Mouse (Mus musculus) limb, embryonic 10.5 days (tissue): ENCODE measurements around the gene Lce1c. TPM values are rescaled to one million over a fixed set of nuclear protein-coding genes. Genes with fewer than 3 reads are reported as not detected.
"Not testable (repeated sequence)": the region's sequence is repeated elsewhere in the genome, so short reads cannot be mapped to it uniquely, and the experiment has no call there.

ENCODE experiments used
- DNase-seq: peaks from one replicate; pipeline ENCODE4 v3.0.0-alpha.2; 2017; ENCODE audit warnings: low spot score
- H3K27ac ChIP-seq: fragments of 300-500 bp; sonication (generic); 2 replicates; pipeline ENCODE4 v1.5.1; 2016; ENCODE audit warnings: mild to moderate bottlenecking
- H3K27me3 ChIP-seq: fragments of 300-500 bp; sonication (generic); 2 replicates; pipeline ENCODE4 v1.6.1; 2016; ENCODE audit warnings: low read depth, mild to moderate bottlenecking; ENCODE audit not compliant: poor library complexity, severe bottlenecking
- H3K36me3 ChIP-seq: fragments of 300-500 bp; sonication (generic); 2 replicates; pipeline ENCODE4 v1.6.1; 2016; ENCODE audit warnings: mild to moderate bottlenecking, moderate library complexity
- H3K4me1 ChIP-seq: fragments of 300-500 bp; sonication (generic); 2 replicates; pipeline ENCODE4 v1.6.1; 2016
- H3K4me3 ChIP-seq: fragments of 300-500 bp; sonication (generic); 2 replicates; pipeline ENCODE4 v1.5.1; 2016; ENCODE audit warnings: mild to moderate bottlenecking, moderate library complexity
- H3K9me3 ChIP-seq: fragments of 300-500 bp; sonication (generic); replicated peaks from 2 replicates; pipeline ENCODE4 v1.6.1; 2016; ENCODE audit warnings: mild to moderate bottlenecking
- WGBS: fragments of 180-500 bp; shearing (Covaris S2); methylation state at CpG from one replicate; pipeline ENCODE4 v1.1.7; 2016; 5-methylcytosine and 5-hydroxymethylcytosine counted together
- polyA plus RNA-seq: library from polyadenylated mRNA; unstranded; fragments of >200 nt; fragmentation: Nextera tagmentation; extraction: Ambion mirVana; gene quantifications from 2 replicates; pipeline ENCODE4 v1.2.1, GENCODE M21; 2016

Lce1c gene
- not detected in 2 replicates for polyA plus RNA-seq

DNA sequence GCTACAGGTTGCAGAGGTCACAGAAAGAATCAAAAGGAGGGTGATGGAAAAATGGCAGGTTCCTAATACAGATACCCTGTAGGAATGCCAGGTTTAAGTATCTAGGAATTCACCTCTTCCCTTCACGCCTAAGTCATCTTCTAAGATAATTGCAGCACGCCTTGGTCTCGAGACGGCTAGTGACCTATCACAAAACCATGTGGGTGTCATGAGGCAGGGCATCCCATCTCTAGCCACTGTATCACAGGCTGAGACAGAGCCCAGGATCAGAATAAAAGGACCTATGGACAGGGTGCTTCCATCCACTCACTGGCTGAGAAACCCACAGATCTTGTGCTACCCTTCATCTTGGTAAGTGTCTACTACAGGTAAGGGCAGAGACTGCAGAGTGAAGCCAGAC lies at the start of gene Lce1c:
Lce1c (plus strand) TSS at position 301 of the 400 bp plus-strand sequence.
- Histone ChIP-seq H3K4me3 (no peak within 1 kb of the TSS), H3K27me3 (no peaks in the 10 kb centered on the region), H3K27ac (no peak within 1 kb of the TSS), H3K9me3 (no peaks in the 10 kb centered on the region), H3K36me3 (no peaks in the 10 kb centered on the region), H3K4me1 (no peaks in the 10 kb centered on the region)
- DNase-seq: no peak
- WGBS: 82% methylated on average over 4 of the region's 4 CpGs

DNA sequence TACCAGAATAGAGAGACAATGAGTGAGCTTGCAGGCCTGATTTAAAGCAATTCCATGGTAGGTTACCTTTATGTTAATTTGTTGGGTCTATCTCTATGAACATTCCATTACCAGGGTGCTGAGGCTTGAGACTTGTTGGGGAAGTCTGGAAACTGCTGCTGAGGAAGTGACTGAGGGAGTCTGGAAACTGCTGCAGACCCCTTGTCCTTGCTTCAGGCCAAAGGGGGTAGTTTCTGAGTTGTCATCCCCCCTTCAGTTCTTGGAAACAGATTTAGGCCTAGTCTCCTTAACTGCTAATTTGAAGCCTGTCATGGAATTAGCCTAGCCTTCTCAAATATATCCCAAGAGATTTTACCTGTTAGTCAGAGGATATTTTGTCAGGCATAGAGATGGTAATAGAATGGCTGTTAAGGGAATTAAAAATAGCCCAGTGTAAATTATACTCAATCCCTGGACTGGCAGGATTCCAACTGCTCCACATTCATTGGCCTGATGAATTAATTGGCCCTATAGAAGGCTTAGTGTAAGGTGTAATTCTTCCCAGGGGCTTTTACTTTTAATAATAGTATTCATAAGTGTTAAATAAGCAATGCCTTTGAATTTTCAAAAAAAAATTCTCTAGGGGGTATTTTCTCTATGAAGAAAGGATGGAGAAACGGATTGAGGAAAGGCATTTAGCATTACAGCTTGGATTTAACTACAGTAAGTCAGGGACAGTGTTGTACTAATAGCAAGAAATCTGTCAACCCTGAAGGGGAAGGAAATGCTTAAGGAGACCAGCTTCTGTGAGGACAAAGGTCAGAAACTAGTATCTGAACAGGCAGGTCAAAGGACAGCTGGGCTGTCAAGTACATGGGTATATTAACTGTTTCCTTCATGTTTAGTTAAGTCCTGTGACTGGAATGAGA lies 41.0 kb upstream of the Lce1c start:
- WGBS: 70% methylated on average over 1 of the region's 1 CpGs
- Histone ChIP-seq H3K4me1 (no peaks in the 10 kb centered on the region), H3K36me3 (no peaks in the 10 kb centered on the region), H3K27ac (no peak overlapping the region), H3K4me3 (no peak overlapping the region), H3K9me3 (no peaks in the 10 kb centered on the region), H3K27me3 (no peaks in the 10 kb centered on the region)
- no peak for DNase-seq

DNA sequence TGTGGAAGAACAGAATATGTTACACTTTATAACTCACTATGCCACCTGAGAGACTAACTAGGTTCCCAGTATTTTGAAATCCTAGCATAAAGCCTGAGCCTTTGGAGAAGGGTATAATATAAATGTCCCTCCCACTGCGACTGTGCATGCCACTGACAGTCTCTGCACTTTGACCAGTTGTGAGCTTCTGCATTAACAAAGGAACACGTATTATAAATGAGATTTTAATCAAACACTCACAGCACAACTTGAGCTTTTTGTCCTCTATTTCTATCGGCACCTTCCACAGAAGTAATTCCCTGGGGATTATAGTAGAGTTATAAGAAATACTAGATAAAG lies 40.4 kb upstream of the Lce1c start:
- Histone ChIP-seq H3K4me3 (no peak overlapping the region), H3K27ac (no peak overlapping the region), H3K27me3 (no peaks in the 10 kb centered on the region), H3K36me3 (no peaks in the 10 kb centered on the region), H3K9me3 (no peaks in the 10 kb centered on the region), H3K4me1 (no peaks in the 10 kb centered on the region)
- 86% methylated on average over 3 of the region's 3 CpGs for WGBS
- DNase-seq: no peak

DNA sequence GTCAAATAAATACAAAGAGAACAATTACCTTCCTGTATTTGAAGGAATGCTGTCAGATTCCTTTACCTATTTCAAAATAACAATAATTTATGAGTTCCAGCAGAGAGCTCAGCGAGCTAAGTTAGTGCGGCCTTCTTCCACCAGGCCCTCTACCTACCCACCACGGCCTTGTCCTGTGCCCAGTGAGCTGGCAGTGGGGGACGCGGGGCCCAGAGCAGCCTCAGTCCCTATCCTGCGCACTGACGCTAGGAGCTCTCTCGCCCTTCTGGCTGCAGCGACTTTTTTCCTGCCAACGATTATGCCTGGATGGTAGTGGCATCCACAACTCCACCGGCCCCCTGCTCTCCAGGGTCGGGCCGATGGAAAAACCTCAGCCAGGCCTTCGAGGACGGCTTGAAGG lies 39.2 kb upstream of the Lce1c start:
- H3K4me1 ChIP-seq: no peaks in the 10 kb centered on the region
- H3K4me3 ChIP-seq: no peak overlapping the region
- no peaks in the 10 kb centered on the region for H3K36me3 ChIP-seq
- no peaks in the 10 kb centered on the region for H3K9me3 ChIP-seq
- H3K27me3 ChIP-seq: no peaks in the 10 kb centered on the region
- DNase-seq: no peak
- H3K27ac ChIP-seq: no peak overlapping the region
- 91% methylated on average over 15 of the region's 15 CpGs for WGBS

DNA sequence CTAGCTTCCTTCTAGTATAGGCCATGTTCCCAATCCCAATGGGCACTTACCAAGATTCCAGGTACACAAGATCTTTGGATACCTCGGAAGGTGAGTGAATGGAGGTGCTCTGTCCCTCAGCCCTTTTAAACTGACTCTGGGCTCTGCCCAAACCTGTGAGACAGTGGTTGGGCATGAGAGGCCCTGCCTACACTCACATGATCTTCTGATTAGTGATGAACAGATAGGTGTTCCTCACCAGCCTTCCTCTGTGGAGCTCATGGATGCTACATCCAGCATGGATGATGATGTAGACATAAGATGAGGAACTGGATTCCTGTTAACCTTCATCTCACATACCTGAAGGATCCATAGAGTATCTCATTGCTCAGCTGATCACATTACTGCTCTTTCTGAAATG lies 30.8 kb upstream of the Lce1c start, which contains the start of gene Lce1a1:
Lce1a1 (minus strand) TSS at position 101 of the 400 bp plus-strand sequence.
- no peaks in the 10 kb centered on the region for H3K4me1 ChIP-seq
- H3K27ac ChIP-seq: no peak within 1 kb of the TSS
- no peak for DNase-seq
- no peaks in the 10 kb centered on the region for H3K36me3 ChIP-seq
- H3K4me3 ChIP-seq: no peak within 1 kb of the TSS
- H3K27me3 ChIP-seq: no peaks in the 10 kb centered on the region
- 91% methylated on average over 1 of the region's 1 CpGs for WGBS
- no peaks in the 10 kb centered on the region for H3K9me3 ChIP-seq

DNA sequence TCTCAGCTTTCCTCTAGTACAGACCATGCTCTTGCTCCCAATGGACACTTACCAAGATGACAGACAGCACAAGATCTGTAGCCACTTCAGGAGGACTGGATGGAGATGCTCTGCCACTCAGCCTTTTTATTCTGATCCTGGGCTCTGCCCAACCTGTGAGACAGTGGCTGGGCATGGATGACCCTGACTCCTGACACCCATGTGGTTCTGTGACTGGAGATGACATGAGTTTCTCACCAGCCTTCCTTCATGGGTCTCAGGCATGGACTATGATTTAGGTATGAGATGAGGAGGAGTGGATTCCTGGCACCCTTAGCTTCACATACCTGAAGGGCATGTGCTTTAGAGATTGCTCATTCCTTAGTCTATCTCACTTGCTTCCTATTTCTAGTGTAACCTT lies 22.2 kb upstream of the Lce1c start, which contains the start of gene Lce1b:
Lce1b (minus strand) TSS at position 101 of the 400 bp plus-strand sequence.
- H3K9me3 ChIP-seq: no peaks in the 10 kb centered on the region
- H3K27me3 ChIP-seq: no peaks in the 10 kb centered on the region
- no peaks in the 10 kb centered on the region for H3K4me1 ChIP-seq
- DNase-seq: no peak
- H3K27ac ChIP-seq: no peak within 1 kb of the TSS
- H3K4me3 ChIP-seq: no peak within 1 kb of the TSS
- H3K36me3 ChIP-seq: no peaks in the 10 kb centered on the region

DNA sequence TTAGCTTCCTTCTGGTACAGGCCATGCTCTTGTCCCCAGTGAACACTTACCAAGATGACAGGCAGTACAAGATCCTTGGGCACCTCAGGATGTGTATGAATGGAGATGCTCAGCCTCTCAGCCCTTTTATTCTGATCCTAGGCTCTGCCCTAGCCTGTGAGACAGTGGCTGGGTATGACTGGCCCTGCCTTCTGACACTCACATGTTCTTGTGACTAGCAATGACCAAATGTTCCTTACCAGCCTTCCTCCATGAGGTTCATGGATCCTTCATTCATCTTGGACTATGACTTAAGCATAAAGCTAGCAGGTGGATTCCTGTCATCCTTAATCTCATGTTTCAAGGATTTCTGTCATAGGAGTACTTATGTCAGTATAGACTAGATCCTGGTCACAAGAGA lies 8.8 kb upstream of the Lce1c start, which contains the start of gene Lce1a2:
Lce1a2 (minus strand) TSS at position 101 of the 400 bp plus-strand sequence.
- no peak for DNase-seq
- Histone ChIP-seq H3K27ac (no peak within 1 kb of the TSS), H3K36me3 (no peaks in the 10 kb centered on the region), H3K4me3 (no peak within 1 kb of the TSS), H3K27me3 (no peaks in the 10 kb centered on the region), H3K9me3 (no peaks in the 10 kb centered on the region), H3K4me1 (no peaks in the 10 kb centered on the region)

DNA sequence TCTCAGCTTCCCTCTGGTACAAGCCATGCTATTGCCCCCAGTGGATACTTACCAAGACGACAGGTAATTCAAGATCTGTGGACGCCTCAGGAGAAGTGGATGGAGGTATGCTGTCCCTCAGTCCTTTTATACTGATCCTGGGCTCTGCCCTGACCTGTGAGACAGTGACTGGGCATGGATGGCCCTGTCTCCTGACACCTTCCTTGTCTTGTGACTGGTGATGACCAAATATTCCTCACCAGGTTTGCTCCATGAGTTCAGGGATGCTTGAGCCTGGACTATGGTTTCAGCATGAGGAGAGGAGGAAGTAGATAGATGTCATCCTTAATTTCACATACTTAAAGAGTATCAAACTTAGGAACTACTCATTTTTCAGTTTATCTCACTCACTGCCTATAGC lies 8.1 kb downstream of the Lce1c start, which contains the start of gene Lce1d:
Lce1d (minus strand) TSS at position 101 of the 400 bp plus-strand sequence.
- no peak for DNase-seq
- Histone ChIP-seq H3K36me3 (no peaks in the 10 kb centered on the region), H3K9me3 (no peaks in the 10 kb centered on the region), H3K4me1 (no peaks in the 10 kb centered on the region), H3K27ac (no peak within 1 kb of the TSS), H3K4me3 (no peak within 1 kb of the TSS), H3K27me3 (no peaks in the 10 kb centered on the region)
- WGBS: 64% methylated on average over 2 of the region's 2 CpGs

DNA sequence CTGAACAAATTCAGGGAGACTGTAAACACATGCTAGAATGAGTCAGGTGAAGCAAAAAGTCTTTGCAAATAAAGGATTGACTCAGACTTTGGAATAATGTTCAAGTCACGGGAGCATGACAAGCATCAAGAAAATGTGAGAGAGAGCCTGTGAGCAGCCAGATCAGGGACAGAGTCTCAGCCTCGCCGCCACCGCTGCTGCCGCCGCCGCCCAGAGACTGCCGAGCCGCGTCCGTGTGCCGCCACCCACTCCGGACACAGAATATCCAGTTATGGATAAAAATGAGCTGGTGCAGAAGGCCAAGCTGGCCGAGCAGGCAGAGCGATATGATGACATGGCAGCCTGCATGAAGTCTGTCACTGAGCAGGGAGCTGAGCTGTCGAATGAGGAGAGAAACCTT lies 10.1 kb downstream of the Lce1c start:
- H3K4me3 ChIP-seq, H3K27ac ChIP-seq, H3K4me1 ChIP-seq, H3K27me3 ChIP-seq, H3K36me3 ChIP-seq, H3K9me3 ChIP-seq, DNase-seq: not testable (repeated sequence)
- WGBS: 76% methylated on average over 16 of the region's 16 CpGs

DNA sequence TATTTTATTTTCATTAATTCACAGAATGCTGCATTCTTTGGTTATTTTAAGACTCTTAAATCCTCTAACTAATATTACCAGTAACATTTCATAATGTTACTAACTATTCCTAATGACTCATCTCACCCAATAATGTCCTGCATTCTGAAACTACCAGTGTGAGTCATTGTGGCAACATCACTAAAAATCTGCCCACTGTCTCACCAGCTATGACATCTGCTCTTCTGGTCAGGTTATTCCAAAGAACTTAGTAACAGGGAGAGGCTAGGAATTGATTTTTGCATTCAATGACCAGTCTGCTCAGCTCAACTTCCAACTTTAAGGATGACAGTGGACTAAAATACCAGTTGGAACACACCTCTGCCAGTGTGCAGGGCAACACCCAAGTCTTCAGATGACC lies 12.6 kb downstream of the Lce1c start:
- Histone ChIP-seq H3K9me3 (no peaks in the 10 kb centered on the region), H3K4me1 (no peaks in the 10 kb centered on the region), H3K27ac (no peak overlapping the region), H3K36me3 (no peaks in the 10 kb centered on the region), H3K27me3 (no peaks in the 10 kb centered on the region), H3K4me3 (no peak overlapping the region)
- DNase-seq: no peak

DNA sequence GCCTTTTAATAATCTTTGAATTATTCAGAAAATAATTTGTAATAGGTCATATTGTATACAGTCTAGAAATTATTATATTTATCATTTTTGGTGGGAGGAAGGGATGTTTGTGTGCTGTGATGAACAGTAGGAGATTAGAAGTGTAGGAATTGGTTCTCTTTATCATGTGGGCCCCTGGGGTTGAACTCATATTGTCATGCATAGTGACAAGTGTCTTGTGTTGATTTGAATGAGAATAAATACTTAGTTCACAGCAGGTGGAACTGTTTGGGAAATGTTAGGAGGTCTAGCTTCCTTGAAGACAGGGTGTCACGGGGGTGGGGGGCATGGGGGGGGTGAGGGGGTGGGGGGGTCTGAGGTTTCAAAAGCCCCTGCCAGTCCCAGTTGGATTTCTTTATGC lies 15.6 kb downstream of the Lce1c start:
- Histone ChIP-seq H3K27ac (no peak overlapping the region), H3K36me3 (no peaks in the 10 kb centered on the region), H3K4me1 (no peaks in the 10 kb centered on the region), H3K9me3 (no peaks in the 10 kb centered on the region), H3K27me3 (no peaks in the 10 kb centered on the region), H3K4me3 (no peak overlapping the region)
- DNase-seq: no peak
- 50% methylated on average over 1 of the region's 1 CpGs for WGBS

DNA sequence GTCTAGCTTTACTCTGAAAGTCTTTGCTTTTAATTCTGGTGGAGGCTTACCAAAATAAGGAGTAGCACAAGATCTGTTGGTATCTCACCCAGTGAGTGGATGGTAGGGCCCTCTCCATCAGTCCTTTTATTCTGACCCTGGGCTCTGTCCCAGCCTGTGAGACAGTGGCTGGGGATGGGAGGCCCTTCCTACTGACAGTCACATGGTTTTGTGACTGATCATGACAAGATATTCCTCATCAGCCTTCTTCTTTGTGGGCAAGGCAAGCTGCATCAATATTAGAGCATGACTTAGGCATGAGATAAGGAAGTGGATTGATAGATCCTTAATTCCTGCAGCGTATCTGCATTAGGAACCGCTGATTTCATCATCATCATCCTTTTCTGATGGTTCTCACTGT lies 29.9 kb downstream of the Lce1c start, which contains the start of gene Lce1e:
Lce1e (minus strand) TSS at position 101 of the 400 bp plus-strand sequence.
- WGBS: 88% methylated on average over 2 of the region's 2 CpGs

DNA sequence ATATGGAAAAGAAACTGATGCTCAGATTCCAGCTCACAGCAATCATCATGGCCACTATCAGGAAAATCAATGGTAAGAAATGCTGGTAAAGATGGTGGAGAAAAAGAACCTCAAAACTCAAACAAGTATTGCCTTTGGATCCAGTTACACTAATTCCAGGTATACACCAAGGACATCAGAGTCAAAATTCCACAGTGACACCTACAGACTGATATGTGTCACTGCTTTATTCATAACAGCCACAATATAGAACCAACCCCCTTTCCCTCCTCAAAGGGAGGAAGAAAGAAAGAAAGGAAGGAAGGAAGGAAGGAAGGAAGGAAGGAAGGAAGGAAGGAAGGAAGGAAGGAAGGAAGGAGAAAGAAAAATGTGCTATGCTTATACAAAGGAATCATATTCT lies 36.1 kb downstream of the Lce1c start:
- Histone ChIP-seq H3K4me3 (no peak overlapping the region), H3K4me1 (no peaks in the 10 kb centered on the region), H3K36me3 (no peaks in the 10 kb centered on the region), H3K9me3 (no peaks in the 10 kb centered on the region), H3K27ac (no peak overlapping the region), H3K27me3 (no peaks in the 10 kb centered on the region)
- DNase-seq: no peak

More for the DNA sequence above, 29.9 kb downstream of the Lce1c start, which contains the start of gene Lce1e:
- Histone ChIP-seq H3K36me3 (no peaks in the 10 kb centered on the region), H3K4me3 (no peak within 1 kb of the TSS), H3K27ac (no peak within 1 kb of the TSS), H3K27me3 (no peaks in the 10 kb centered on the region), H3K9me3 (no peaks in the 10 kb centered on the region), H3K4me1 (no peaks in the 10 kb centered on the region)
- DNase-seq: no peak
